13 mouse cellular contexts compared by ENCODE assay signal in genomic region chr6:148991660-148992372, GRCm38 (mm10). TPM values are rescaled to one million over a fixed set of nuclear protein-coding genes. Genes with fewer than 3 reads are reported as not detected.
DNase-seq lines count a peak whose midpoint lies in the region; ATAC-seq and TF ChIP-seq lines count a peak whose summit lies in the region.
"Had no signal": no experiment of that assay in that cellular context is flagged by ENCODE, and none has a peak within 500 bp of the region (broad histone marks: within the 10 kb centered on the region; RNA-seq: fewer than 3 reads in every experiment).

No protein-coding gene starts in this region.

- no peaks in the 10 kb centered on the region for H3K4me1 ChIP-seq in hindbrain, embryonic 11.5 days (replicated peaks; ENCODE audit: control insufficient read depth, insufficient read depth, low read length)
- H3K4me1 ChIP-seq in hindbrain, embryonic 13.5 days (replicated peaks): peaks cover 9% of the 10 kb centered on the region; the same call in 1 of the 2 replicates
- H3K4me1 ChIP-seq in lung, embryonic 16.5 days (replicated peaks; ENCODE audit: control insufficient read depth, insufficient read depth, low read length): no peaks in the 10 kb centered on the region; the same call in 1 of the 2 replicates
- 0 out of 2 replicates have a peak, but pooled peaks cover 2% of the 10 kb centered on the region for H3K4me1 ChIP-seq in neural tube, embryonic 15.5 days
- H3K4me1 ChIP-seq: liver, embryonic 13.5 days had no signal

- no peak for ATAC-seq in hindbrain, embryonic 11.5 days (ENCODE audit: low FRiP score)
- no peak for ATAC-seq in hindbrain, embryonic 13.5 days (ENCODE audit: low FRiP score)
- ATAC-seq in lung, embryonic 16.5 days (ENCODE audit: low read depth): no peak
- no peak for ATAC-seq in neural tube, embryonic 15.5 days (ENCODE audit: low FRiP score)

- DNase-seq in adrenal gland, postnatal 14 days: peak; percentile 14
- DNase-seq in adrenal gland, adult (ENCODE audit: inconsistent age in 2 of 2, low spot score in 1 of 2): no peak
- DNase-seq in hindbrain, embryonic 11.5 days (ENCODE audit: low spot score): peak; percentile 19
- DNase-seq in lung, postnatal 14 days: no peak
- peak; percentile 30 for DNase-seq in brain, embryonic 14.5 days (ENCODE audit: low read depth)
- DNase-seq: heart, postnatal 10 days; liver, embryonic 13.5 days; thymus, adult 2 months had no signal

- no peak overlapping the region for H3K9ac ChIP-seq in hindbrain, embryonic 11.5 days (ENCODE audit: low read depth, low read length)
- no peak overlapping the region for H3K9ac ChIP-seq in hindbrain, embryonic 13.5 days
- no peak overlapping the region for H3K9ac ChIP-seq in lung, embryonic 16.5 days (ENCODE audit: low read length)
- no peak overlapping the region for H3K9ac ChIP-seq in neural tube, embryonic 15.5 days (replicated peaks)
- H3K9ac ChIP-seq: liver, embryonic 13.5 days had no signal

- no peak for TF ChIP-seq POLR2A in brain, embryonic 14.5 days (IDR thresholded peaks at IDR 0.05; ENCODE audit: borderline replicate concordance, extremely low read depth, insufficient read depth, insufficient read length, poor library complexity, severe bottlenecking)

- WGBS in hindbrain, embryonic 11.5 days: 42% methylated on average over 6 of the region's 6 CpGs
- WGBS in hindbrain, embryonic 13.5 days: 32% methylated on average over 6 of the region's 6 CpGs
- WGBS in lung, embryonic 16.5 days: 50% methylated on average over 6 of the region's 6 CpGs
- 27% methylated on average over 6 of the region's 6 CpGs for WGBS in neural tube, embryonic 15.5 days

- peak overlapping the region; percentile 2; the same call in 1 of the 2 replicates for H3K27ac ChIP-seq in hindbrain, embryonic 11.5 days (ENCODE audit: low read depth, low read length)
- no peak overlapping the region for H3K27ac ChIP-seq in hindbrain, embryonic 13.5 days
- H3K27ac ChIP-seq in lung, embryonic 16.5 days (ENCODE audit: low read length): peak overlapping the region; percentile 81
- H3K27ac ChIP-seq in neural tube, embryonic 15.5 days (replicated peaks): no peak overlapping the region
- H3K27ac ChIP-seq: left cerebral cortex, adult 2 months; liver, embryonic 13.5 days had no signal

- H3K36me3 ChIP-seq in hindbrain, embryonic 11.5 days (ENCODE audit: control insufficient read depth, insufficient read depth, low read length): 0 out of 2 replicates have a peak, but pooled peaks cover 2% of the 10 kb centered on the region
- peaks cover 30% of the 10 kb centered on the region for H3K36me3 ChIP-seq in hindbrain, embryonic 13.5 days
- H3K36me3 ChIP-seq in lung, embryonic 16.5 days (ENCODE audit: control insufficient read depth, insufficient read depth, low read length): no peaks in the 10 kb centered on the region
- H3K36me3 ChIP-seq in neural tube, embryonic 15.5 days: peaks cover 32% of the 10 kb centered on the region
- H3K36me3 ChIP-seq: liver, embryonic 13.5 days had no signal

- TF ChIP-seq CTCF in brain, embryonic 14.5 days (IDR thresholded peaks at IDR 0.05; ENCODE audit: borderline replicate concordance, extremely low read depth, insufficient read depth, insufficient read length): no peak

- H3K9me3 ChIP-seq in hindbrain, embryonic 11.5 days (ENCODE audit: control insufficient read depth, low read length): no peaks in the 10 kb centered on the region
- no peaks in the 10 kb centered on the region for H3K9me3 ChIP-seq in hindbrain, embryonic 13.5 days
- H3K9me3 ChIP-seq in lung, embryonic 16.5 days (ENCODE audit: control insufficient read depth, low read length): no peaks in the 10 kb centered on the region
- no peaks in the 10 kb centered on the region for H3K9me3 ChIP-seq in neural tube, embryonic 15.5 days (replicated peaks)
- H3K9me3 ChIP-seq: liver, embryonic 13.5 days had no signal

- no peak overlapping the region for H3K4me2 ChIP-seq in hindbrain, embryonic 11.5 days (replicated peaks; ENCODE audit: low read depth, low read length)
- H3K4me2 ChIP-seq in hindbrain, embryonic 13.5 days: no peak overlapping the region
- peak overlapping the region; percentile 5; the same call in 1 of the 2 replicates for H3K4me2 ChIP-seq in lung, embryonic 16.5 days (ENCODE audit: low read depth, low read length)
- no peak overlapping the region for H3K4me2 ChIP-seq in neural tube, embryonic 15.5 days
- H3K4me2 ChIP-seq: liver, embryonic 13.5 days had no signal

- no peaks in the 10 kb centered on the region for H3K27me3 ChIP-seq in hindbrain, embryonic 11.5 days (ENCODE audit: control insufficient read depth, insufficient read depth, low read length)
- no peaks in the 10 kb centered on the region for H3K27me3 ChIP-seq in hindbrain, embryonic 13.5 days
- H3K27me3 ChIP-seq in lung, embryonic 16.5 days (ENCODE audit: control insufficient read depth, insufficient read depth, low read depth, low read length): no peaks in the 10 kb centered on the region
- H3K27me3 ChIP-seq in neural tube, embryonic 15.5 days (replicated peaks): no peaks in the 10 kb centered on the region
- H3K27me3 ChIP-seq: CH12.LX; liver, embryonic 13.5 days had no signal

- no peak overlapping the region for H3K4me3 ChIP-seq in hindbrain, embryonic 11.5 days (ENCODE audit: low read depth, low read length)
- no peak overlapping the region for H3K4me3 ChIP-seq in hindbrain, embryonic 13.5 days
- no peak overlapping the region for H3K4me3 ChIP-seq in lung, embryonic 16.5 days (ENCODE audit: low read length)
- no peak overlapping the region for H3K4me3 ChIP-seq in neural tube, embryonic 15.5 days (replicated peaks)
- H3K4me3 ChIP-seq: left cerebral cortex, adult 2 months; liver, embryonic 13.5 days had no signal

RNA-seq across cellular contexts. Expression of gene Sinhcaf, which starts 45.5 kb away (rescaled TPM):
- total RNA-seq in adrenal gland, postnatal 14 days (2021): 25.6 and 34.7 TPM in 2 replicates
- polyA plus RNA-seq in hindbrain, embryonic 11.5 days (2014; fragmentation: Nextera tagmentation; extraction: Ambion mirVana): 246 and 283 TPM in 2 replicates
- polyA plus RNA-seq in hindbrain, embryonic 13.5 days (2015; fragmentation: Nextera tagmentation; extraction: Ambion mirVana): 103 and 104 TPM in 2 replicates
- polyA plus RNA-seq in lung, embryonic 16.5 days (2015; fragmentation: Nextera tagmentation; extraction: Ambion mirVana): 91.0 and 99.0 TPM in 2 replicates
- 37.6 and 43.8 TPM in 2 replicates for polyA plus RNA-seq in brain, embryonic 14.5 days (2012; rRNA removed)
- polyA plus RNA-seq in neural tube, embryonic 15.5 days (2015; fragmentation: Nextera tagmentation; extraction: Ambion mirVana): 26.7 and 43.3 TPM in 2 replicates

Comparison
In these comparisons a context has a peak if more than half of its experiments do, and no peak if none do; other contexts are left out.
1. DNase-seq: peak in adrenal gland, postnatal 14 days (single experiment), hindbrain, embryonic 11.5 days (single experiment) and brain, embryonic 14.5 days (single experiment); none in adrenal gland, adult (0 of 2) and lung, postnatal 14 days (single experiment).
2. H3K27ac ChIP-seq: peak in hindbrain, embryonic 11.5 days (single experiment) and lung, embryonic 16.5 days (single experiment); none in hindbrain, embryonic 13.5 days (single experiment) and neural tube, embryonic 15.5 days (single experiment).